Mouse (Mus musculus) layer of hippocampus, postnatal 10 days (tissue): ENCODE results near the gene Sox6. TPM values are rescaled to one million over a fixed set of nuclear protein-coding genes. Genes with fewer than 3 reads are reported as not detected.

Experiments used
- DNase-seq, 2 experiments: peaks; one replicate each; pipeline ENCODE4 v3.0.0; 2021; ENCODE audit warnings: low spot score in 2 of 2
- total RNA-seq, 2 experiments: library from RNA; stranded (reverse); gene quantifications; 2 replicates each; pipeline ENCODE4 v1.2.3; 2021

Sox6 gene
- total RNA-seq, 2 experiments from 2014 or later, result 28.9 to 34.8 TPM

GRCm38 (mm10) chr7:115895831-115896230, 142.8 kb downstream of the Sox6 start:
- no peak for DNase-seq

GRCm38 (mm10) chr7:115895028-115895671, 143.4 kb downstream of the Sox6 start:
- DNase-seq, result no peak

- DNase-seq, result no peak
Measured at GRCm38 (mm10) chr7:115891482-115891881, 147.1 kb downstream of the Sox6 start.

- DNase-seq, result no peak
Measured at GRCm38 (mm10) chr7:115889926-115890325, 148.7 kb downstream of the Sox6 start.

GRCm38 (mm10) chr7:115888561-115888960, 150.0 kb downstream of the Sox6 start:
- DNase-seq, result no peak

- DNase-seq, result no peak
Measured at GRCm38 (mm10) chr7:115888120-115888519, 150.5 kb downstream of the Sox6 start.

- no peak for DNase-seq
Measured at GRCm38 (mm10) chr7:115872903-115873302, 165.7 kb downstream of the Sox6 start.

- DNase-seq, result no peak
Measured at GRCm38 (mm10) chr7:115868504-115868903, 170.1 kb downstream of the Sox6 start.

- no peak for DNase-seq
Measured at GRCm38 (mm10) chr7:115867518-115868270, 170.9 kb downstream of the Sox6 start.

GRCm38 (mm10) chr7:115866698-115867500, 171.7 kb downstream of the Sox6 start:
- DNase-seq, result no peak

GRCm38 (mm10) chr7:115865979-115866697, 172.5 kb downstream of the Sox6 start:
- no peak for DNase-seq

GRCm38 (mm10) chr7:115865231-115865630, 173.4 kb downstream of the Sox6 start:
- no peak for DNase-seq

GRCm38 (mm10) chr7:115864411-115864810, 174.2 kb downstream of the Sox6 start:
- DNase-seq, result no peak

- no peak for DNase-seq
Measured at GRCm38 (mm10) chr7:115859691-115860401, 178.8 kb downstream of the Sox6 start.

- DNase-seq, result no peak
Measured at GRCm38 (mm10) chr7:115851131-115851530, 187.5 kb downstream of the Sox6 start.

GRCm38 (mm10) chr7:115845791-115846366, 192.7 kb downstream of the Sox6 start:
- DNase-seq, result no peak

- DNase-seq, result no peak
Measured at GRCm38 (mm10) chr7:115844910-115845309, 193.7 kb downstream of the Sox6 start.

- no peak for DNase-seq
Measured at GRCm38 (mm10) chr7:115844431-115844830, 194.2 kb downstream of the Sox6 start.

- no peak for DNase-seq
Measured at GRCm38 (mm10) chr7:115842251-115842650, 196.3 kb downstream of the Sox6 start.

- no peak for DNase-seq
Measured at GRCm38 (mm10) chr7:115840613-115841012, 198.0 kb downstream of the Sox6 start.
